Mouse (Mus musculus) ES-Bruce4 (cell line): Measurements from ENCODE around the gene C8b.

Experiments used
- CTCF ChIP-seq: IDR thresholded peaks from one replicate; pipeline ENCODE4 v1.8.1; 2011; ENCODE audit warnings: low read depth, low read length
- POLR2A ChIP-seq: IDR thresholded peaks from one replicate; pipeline ENCODE4 v1.8.1; 2011; ENCODE audit warnings: low read length; ENCODE audit not compliant: insufficient read depth

GRCm38 (mm10) chr4:104766065-104766464, at the start of gene C8b:
- TF ChIP-seq POLR2A: no peak
- no peak for TF ChIP-seq CTCF
